Mouse (Mus musculus): ENCODE measurements around the gene Dync1i2.

Dync1i2 gene

GRCm38 (mm10) chr2:71211591-71212359 lies at the start of gene Dync1i2:
Gene Dync1i2, plus strand, starts transcription at chr2:71211706.
- peak; percentile 95 for DNase-seq

DNA sequence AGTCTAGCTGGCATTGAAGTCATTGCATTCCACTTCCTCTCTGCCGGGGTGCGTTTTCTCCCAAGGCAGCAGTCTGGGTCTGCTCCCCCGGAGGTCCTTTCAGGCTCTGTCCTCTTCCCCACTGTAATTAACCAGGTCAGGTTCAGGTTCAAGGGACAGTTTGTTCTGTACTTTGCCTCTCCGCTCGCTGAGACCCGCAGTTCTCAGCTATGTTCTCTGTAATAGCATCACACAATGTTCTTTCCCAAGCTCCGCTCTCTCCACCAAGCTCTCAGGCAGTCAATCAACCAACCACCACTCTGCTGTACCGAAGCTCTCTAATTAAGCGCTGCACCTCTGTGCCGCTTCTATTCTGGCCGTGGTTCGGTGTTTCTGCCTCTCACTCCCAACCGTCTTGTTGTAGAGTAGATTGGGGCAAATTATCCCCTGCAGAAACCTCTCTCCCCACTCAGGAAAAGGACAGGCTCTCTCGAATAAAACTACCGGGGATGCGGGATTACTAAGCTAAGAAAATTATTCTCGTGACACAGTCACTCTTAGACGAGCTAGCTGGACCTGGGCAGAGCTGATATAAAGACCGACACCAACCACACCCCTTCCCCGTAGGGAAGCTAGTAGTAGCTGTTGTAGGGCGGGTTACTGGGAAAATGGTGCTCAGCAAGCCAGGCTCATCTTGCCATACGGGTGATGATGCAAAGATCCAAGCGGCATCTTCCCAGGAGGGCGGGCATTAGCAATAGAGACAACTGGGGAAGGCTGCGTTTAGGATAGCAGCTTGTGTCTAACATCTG lies 48.5 kb upstream of the Dync1i2 start:
- DNase-seq: no peak

DNA sequence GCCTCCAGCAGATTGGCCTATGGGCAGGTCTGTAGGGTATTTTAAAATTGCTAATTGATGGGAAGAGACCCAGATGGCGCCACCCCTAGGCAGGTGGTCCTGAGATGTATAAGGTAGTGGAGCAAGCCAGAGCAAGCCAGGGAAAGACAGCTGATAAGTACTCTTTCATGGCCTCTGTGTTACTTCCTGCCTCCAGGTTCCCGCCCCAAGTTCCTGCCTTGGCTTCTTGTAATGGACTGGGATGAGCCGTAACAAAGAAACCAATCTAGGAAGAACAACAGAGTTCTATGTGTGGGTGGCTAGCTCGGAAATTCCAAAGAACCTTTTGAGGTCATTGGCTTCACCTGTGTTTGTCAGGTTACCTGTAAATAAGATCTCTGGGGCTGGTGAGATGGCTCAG lies 44.3 kb upstream of the Dync1i2 start:
- DNase-seq: no peak

DNA sequence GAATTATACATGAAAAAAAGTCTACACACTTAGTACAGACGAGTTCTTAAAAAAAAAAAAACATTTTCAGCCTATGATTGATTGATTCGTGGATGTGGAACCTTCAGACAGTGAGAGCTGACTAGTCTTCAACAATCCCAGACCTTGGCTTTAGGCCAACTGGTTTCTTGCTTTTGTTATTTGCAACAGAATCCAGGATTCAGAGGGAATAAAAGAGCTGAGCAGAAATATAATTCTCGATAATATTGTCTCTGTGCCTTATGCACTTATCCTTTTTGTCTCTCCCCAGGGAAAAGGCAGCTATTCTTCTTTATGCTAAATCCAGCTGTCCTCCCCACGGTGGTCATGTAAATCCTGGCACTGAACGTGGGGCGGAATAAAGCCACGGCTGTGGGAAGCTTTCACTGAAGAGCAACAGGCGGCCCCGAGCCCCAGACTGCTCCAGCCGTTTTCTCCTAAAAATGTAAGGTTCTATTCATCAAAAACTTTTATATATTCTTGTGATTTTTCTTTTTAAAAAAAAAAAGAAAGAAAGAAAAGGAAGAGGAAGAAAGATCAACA lies 43.0 kb upstream of the Dync1i2 start:
- DNase-seq: no peak

GRCm38 (mm10) chr2:71173031-71173430 lies 38.5 kb upstream of the Dync1i2 start:
- DNase-seq: no peak

- no peak for DNase-seq
Measured at GRCm38 (mm10) chr2:71176329-71177249, 34.9 kb upstream of the Dync1i2 start.

GRCm38 (mm10) chr2:71177250-71177615 lies 34.3 kb upstream of the Dync1i2 start:
- no peak for DNase-seq

DNA sequence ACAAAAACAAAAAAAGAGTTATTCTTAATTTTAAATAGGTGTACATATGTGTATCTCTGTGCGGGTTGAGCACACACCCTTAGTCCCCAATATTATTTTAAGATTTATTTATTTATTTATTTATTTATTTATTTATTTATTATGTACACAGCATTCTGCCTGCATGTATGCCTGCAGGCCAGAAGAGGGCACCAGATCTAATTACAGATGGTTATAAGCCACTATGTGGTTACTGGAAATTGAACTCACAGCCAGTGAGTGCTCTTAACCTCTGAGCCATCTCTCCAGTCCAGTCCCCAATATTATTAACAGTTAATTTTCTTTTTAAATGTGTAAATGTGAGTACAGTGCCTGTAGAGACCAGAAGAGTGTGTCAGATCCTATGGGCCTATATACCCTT lies 33.7 kb upstream of the Dync1i2 start:
- no peak for DNase-seq

DNA sequence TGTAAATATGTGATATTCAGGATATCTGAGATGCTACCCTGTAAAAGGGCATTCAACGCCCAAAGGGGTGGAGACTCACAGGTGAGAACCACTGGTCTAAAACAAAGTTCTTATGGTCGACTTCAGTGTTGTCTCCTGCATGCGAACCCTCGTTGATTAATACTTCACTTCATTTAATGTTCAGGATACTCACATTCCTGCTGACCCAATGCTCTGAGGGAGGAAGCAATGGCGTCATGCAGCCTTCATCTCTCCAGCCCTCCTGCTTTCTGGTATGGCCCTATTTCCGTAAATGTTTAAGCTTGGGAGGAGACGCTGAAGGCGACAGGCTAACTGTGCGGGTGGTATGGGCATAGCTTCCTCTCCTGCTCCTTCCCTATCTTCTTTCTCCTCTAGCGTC lies 31.8 kb upstream of the Dync1i2 start:
- DNase-seq: no peak

- no peak for DNase-seq
Measured at GRCm38 (mm10) chr2:71180566-71181217, 30.8 kb upstream of the Dync1i2 start.

DNA sequence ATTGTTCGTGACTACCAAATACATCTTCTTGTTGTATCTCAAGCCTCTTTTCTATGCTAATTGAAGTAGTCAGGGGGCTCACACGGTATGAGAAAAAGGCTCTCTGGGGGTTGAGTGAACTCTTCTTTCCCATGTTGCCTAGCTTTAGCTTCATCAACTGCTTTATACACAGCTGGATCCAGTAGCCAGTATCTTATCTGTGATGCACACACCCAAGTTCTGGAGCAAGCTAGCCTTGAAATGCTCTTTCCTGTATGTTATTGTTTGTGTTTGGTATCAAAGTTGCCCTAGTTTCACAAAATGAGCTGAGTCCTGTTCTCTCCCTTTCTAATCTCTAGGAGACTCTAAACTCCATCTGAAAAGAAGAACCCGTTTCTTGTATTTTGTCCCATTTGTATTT lies 23.6 kb upstream of the Dync1i2 start:
- no peak for DNase-seq

- DNase-seq: no peak
Measured at GRCm38 (mm10) chr2:71188861-71189260, 22.6 kb upstream of the Dync1i2 start.

DNA sequence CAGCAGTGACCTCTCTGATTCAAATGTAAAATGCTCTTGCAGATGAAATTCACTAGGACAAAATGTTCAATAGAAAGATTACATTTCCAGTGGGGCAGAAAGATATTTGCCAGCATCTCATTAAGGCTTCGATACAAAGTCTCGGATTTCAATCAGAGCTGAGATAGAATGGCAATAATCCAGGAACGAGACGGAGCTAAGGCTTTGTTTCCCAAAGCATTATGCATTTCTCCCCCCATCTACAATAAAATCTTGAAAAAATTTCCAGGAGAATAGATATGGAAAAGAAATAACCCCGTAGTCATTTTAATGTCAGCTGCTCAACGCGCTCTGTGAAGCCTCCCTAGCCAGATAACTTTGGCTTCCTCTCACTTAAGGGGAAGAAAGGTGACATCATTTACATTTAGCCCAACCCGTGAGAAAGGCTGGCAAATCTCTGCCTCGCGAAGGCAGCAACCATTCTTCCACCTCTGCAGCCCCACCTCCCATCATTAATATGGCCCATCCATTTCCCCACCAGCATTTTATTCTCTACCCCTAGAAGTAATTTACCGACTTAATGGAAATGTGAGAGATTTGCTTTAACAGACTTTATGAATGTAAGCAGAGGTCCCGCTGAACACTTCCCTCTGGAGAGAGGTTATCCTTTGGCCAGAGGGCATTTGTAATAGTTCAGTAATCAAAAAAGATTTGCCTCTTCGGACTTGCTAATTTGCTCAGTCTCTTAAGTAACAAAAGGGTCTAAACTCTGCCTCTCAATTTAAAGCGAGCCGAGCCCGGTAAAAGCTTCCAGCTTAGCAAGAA lies 19.9 kb upstream of the Dync1i2 start:
- no peak for DNase-seq

GRCm38 (mm10) chr2:71192195-71192807 lies 19.2 kb upstream of the Dync1i2 start:
- no peak for DNase-seq

DNA sequence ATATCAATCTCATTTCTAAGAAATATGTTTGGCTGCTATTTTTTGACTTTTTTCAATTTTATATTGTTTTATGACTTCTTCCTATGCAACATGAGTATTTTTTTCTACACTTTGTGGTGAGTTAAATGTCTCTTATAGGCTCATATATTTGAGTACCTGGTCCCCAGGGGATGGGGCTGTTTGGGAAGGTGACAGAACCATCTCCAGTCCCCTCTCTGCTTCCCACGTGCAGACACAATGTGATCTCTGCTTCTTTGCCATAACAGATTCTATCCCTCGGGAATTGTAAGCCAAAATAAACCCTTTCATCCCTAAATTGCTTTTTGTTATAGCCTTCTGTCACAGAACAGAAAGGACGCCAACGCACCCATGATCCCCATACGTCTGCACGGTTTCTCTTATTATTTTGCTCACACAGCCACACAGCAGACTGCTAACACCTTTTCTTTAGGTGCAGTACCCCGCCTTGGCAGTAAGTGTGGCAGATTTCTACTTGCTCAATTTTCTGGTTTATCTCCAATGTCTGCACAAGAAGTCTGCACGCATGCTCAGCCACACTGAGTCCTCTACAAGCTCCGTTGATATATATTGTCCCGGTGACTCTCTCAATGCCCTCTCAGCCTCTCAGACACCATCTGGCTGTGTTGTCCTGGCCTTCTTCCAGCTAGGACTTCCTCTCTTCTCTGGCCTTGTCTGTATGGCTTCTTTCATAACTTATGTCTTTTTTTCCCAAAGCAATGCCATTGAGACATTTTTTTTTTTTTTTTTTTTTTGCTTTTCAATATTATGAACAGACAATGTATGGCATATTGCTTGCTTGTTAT lies 17.2 kb upstream of the Dync1i2 start:
- DNase-seq: peak; percentile 17

DNA sequence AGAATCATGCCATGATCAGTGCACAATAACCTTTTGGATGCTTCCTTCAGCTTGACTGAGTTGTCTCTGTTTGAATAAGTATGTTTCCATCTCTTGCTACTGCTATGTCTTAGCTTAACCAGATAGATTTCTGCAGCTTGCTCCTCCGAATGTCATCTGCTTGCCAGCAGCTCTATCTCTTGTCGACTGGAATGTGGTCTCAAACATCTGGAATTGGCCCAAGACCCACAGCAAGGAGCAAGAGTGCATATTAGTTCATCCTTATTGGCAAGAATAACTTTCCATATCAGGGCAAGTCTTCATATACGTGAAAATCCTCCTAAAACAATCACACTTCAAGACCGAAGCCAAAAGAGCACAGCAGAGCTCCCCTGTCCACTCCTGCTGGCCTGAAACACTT lies 14.6 kb upstream of the Dync1i2 start:
- DNase-seq: no peak

- no peak for DNase-seq
Measured at GRCm38 (mm10) chr2:71198907-71199306, 12.6 kb upstream of the Dync1i2 start.

- DNase-seq: no peak
Measured at GRCm38 (mm10) chr2:71200485-71200884, 11.0 kb upstream of the Dync1i2 start.

GRCm38 (mm10) chr2:71201886-71202285 lies 9.6 kb upstream of the Dync1i2 start:
- no peak for DNase-seq

GRCm38 (mm10) chr2:71203819-71204432 lies 7.6 kb upstream of the Dync1i2 start:
- DNase-seq: no peak
